Mouse (Mus musculus): ENCODE measurements at regions not wholly inside any gene's neighbourhood (a gene's known extent, or its start where the extent isn't known, plus 50 kb on each side); places are given as distances from the start of the nearest gene placed in this dataset.

DNA sequence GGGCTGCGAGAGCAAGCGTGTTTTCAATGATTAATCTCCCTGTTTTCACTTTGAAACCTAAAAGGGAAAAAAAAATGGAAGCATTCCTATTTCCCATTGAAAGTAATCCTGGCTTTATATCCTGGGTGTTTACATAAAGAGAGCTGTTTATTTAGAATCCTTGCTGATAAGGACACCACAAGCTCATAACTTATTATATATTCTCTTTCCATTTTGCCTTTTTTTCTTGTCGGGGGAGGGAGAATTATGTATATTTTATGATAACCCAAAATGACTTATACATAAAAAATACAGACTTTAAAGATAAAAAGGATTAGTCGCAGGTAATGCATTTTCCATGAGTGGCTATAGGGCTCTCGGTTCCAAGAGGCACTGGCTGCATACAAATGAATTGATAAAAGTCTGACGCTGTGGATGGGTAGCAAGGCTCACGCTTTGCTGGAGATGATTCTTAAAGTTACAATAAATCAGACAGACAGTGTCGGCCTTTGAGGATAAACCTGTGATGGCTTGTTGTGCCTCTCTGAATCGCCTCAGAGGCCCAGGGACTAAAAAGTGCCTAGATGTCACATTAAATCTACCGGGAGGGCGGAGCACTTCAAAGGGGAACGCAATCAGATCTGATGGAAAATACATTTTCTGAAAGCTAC, 155.7 kb downstream of the Psat1 start:
- Histone ChIP-seq H3K27ac (0 out of 2 replicates have a peak overlapping the region, but pooled peaks have one; percentile 53), H3K4me3 (no peak overlapping the region), H3K27me3 (no peaks in the 10 kb centered on the region), H3K36me3 (no peaks in the 10 kb centered on the region), H3K9ac (no peak overlapping the region), H3K4me2 (replicated peaks) (peak overlapping the region; percentile 42), H3K9me3 (replicated peaks) (no peaks in the 10 kb centered on the region), H3K4me1 (peaks cover 5% of the 10 kb centered on the region; the same call in 1 of the 2 replicates)
- peak; percentile 30; the same call in 1 of the 2 replicates for ATAC-seq (ENCODE audit: low FRiP score)
- WGBS = 47% methylated on average over 12 of the region's 12 CpGs

DNA sequence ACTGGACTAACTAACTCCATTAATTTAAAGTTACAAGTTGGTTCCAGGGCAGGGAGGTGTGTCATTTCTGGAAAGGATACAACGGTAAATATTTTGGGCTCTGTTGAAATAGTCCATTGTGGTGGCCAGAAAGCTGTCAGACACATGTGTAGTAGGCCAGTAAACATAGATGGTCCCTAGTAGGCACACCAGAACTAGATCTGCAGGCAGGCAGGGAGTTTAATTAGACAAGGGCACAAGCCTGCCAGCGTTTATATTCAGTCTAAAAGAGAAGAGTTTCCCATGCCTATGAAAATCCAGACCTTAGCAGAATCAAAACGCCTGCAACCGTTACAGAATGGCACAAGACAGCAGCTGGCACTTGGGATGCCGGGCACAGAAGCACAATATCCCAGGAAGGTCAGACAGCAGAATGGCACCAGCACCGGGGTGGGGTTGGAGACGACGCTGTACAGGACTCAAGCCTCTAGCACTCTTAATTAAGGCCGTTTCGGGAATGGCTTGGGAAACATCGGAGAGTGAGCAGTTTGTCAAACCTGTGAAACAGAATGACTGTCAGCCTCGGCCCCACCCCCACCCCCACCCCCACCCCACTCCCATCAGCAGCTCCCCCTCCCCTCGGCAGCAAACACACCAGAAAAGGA, 156.4 kb downstream of the Psat1 start:
- H3K4me3 ChIP-seq = no peak overlapping the region

DNA sequence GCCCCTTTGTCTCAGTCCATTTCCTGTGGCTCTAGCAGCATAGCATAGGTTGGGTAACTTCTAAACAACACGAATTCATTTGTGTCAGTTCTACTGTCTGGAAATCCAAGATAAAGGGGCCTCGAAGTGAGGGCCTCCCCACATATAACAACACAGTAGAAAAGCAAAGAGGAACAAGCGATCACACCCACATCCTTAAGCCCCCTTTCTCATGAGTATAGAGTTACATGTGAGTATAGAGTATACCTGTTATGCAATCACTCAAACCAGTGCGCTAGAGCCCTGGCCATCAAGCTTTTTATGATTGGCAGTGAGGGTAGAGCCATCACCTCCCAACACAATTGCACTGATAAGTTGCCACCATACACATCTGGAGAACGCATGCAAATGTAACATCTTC, 157.4 kb downstream of the Psat1 start:
- H3K4me3 ChIP-seq = no peak overlapping the region
- H3K36me3 ChIP-seq = no peaks in the 10 kb centered on the region
- WGBS = 79% methylated on average over 5 of the region's 5 CpGs
- H3K4me1 ChIP-seq = peaks cover 5% of the 10 kb centered on the region; the same call in 1 of the 2 replicates
- no peaks in the 10 kb centered on the region for H3K9me3 ChIP-seq (replicated peaks)
- ATAC-seq (ENCODE audit: low FRiP score) = no peak
- no peak overlapping the region for H3K4me2 ChIP-seq (replicated peaks)
- no peaks in the 10 kb centered on the region for H3K27me3 ChIP-seq
- no peak overlapping the region for H3K9ac ChIP-seq
- no peak overlapping the region for H3K27ac ChIP-seq

More for the DNA sequence above, 156.4 kb downstream of the Psat1 start:
- Histone ChIP-seq H3K9me3 (replicated peaks) (no peaks in the 10 kb centered on the region), H3K27ac (peak overlapping the region; percentile 53), H3K27me3 (no peaks in the 10 kb centered on the region), H3K36me3 (no peaks in the 10 kb centered on the region), H3K4me1 (peaks cover 5% of the 10 kb centered on the region; the same call in 1 of the 2 replicates), H3K9ac (no peak overlapping the region), H3K4me2 (replicated peaks) (peak overlapping the region; percentile 42)
- whole genome bisulfite sequencing = 36% methylated on average over 13 of the region's 13 CpGs
- ATAC-seq (ENCODE audit: low FRiP score) = peak; percentile 75

DNA sequence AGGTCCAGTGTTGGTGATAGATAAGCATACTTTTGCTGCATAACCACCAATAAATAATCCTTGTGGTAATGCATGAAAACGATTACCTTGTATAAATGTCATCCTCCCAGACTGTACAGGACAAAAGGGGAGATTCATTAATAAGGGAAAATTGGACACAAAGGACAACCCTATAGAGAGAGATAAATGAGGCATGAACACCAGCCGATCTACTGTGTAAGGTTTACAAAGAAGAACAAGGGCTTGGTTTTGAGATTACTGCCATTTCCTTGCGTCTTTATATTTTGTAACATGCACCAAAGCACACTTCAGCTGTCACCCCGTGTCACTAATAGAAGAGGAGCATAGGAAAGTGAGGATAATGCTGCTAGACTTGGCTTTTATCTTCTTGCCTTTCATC, 162.5 kb downstream of the Psat1 start:
- Histone ChIP-seq H3K4me3 (no peak overlapping the region), H3K27ac (no peak overlapping the region), H3K9ac (no peak overlapping the region), H3K9me3 (replicated peaks) (no peaks in the 10 kb centered on the region), H3K36me3 (no peaks in the 10 kb centered on the region), H3K4me1 (no peaks in the 10 kb centered on the region), H3K4me2 (replicated peaks) (no peak overlapping the region), H3K27me3 (no peaks in the 10 kb centered on the region)
- 46% methylated on average over 4 of the region's 4 CpGs for WGBS
- no peak for ATAC-seq (ENCODE audit: low FRiP score)

DNA sequence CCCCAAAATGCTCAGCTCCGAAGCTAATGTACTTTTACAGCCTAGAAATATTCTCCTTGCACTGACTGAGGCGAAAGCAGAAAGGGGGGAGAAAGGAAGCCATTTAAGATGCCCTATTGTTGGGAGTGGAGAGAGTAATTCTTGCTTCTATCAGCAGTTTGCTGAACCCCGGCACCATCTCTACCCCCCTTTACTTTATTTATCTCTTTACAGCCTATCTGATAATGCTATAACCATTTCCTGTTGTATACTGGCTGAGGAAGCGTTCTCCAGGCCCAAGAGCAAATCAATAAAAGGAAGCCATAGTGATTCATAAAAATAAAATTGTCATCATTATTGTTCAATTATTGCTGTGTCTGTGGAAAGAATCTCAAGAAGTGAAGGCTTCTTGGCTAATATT, 177.5 kb downstream of the Psat1 start:
- Histone ChIP-seq H3K4me3 (no peak overlapping the region), H3K27me3 (no peaks in the 10 kb centered on the region), H3K9ac (no peak overlapping the region), H3K36me3 (no peaks in the 10 kb centered on the region), H3K9me3 (replicated peaks) (no peaks in the 10 kb centered on the region), H3K27ac (no peak overlapping the region), H3K4me2 (replicated peaks) (no peak overlapping the region), H3K4me1 (0 out of 2 replicates have a peak, but pooled peaks cover 2% of the 10 kb centered on the region)
- 76% methylated on average over 4 of the region's 4 CpGs for WGBS
- no peak for ATAC-seq (ENCODE audit: low FRiP score)

DNA sequence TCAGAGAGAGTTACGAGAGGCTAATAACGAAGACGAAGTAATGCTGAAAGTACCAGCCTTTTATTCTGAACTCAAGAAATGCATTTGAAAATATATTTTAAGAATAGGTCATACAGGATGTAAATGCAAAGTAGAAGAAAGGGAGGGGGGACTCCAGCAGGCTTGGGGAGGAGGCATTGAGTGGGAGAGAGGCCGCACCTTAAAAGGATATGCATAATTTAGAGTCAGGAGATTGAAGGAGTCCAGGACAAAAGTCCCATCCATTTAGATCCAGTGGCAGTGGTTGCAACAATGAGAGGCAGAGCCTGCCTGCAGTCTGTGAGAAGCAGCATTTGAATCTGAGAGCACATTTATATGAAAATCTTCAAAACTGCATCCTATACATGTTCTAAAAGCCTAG, 186.1 kb downstream of the Psat1 start:
- WGBS = 81% methylated on average over 4 of the region's 4 CpGs
- H3K9me3 ChIP-seq (replicated peaks) = no peaks in the 10 kb centered on the region
- no peaks in the 10 kb centered on the region for H3K36me3 ChIP-seq
- no peak overlapping the region for H3K4me2 ChIP-seq (replicated peaks)
- no peaks in the 10 kb centered on the region for H3K27me3 ChIP-seq
- H3K9ac ChIP-seq = no peak overlapping the region
- no peaks in the 10 kb centered on the region for H3K4me1 ChIP-seq
- H3K4me3 ChIP-seq = no peak overlapping the region
- ATAC-seq (ENCODE audit: low FRiP score) = no peak
- no peak overlapping the region for H3K27ac ChIP-seq

DNA sequence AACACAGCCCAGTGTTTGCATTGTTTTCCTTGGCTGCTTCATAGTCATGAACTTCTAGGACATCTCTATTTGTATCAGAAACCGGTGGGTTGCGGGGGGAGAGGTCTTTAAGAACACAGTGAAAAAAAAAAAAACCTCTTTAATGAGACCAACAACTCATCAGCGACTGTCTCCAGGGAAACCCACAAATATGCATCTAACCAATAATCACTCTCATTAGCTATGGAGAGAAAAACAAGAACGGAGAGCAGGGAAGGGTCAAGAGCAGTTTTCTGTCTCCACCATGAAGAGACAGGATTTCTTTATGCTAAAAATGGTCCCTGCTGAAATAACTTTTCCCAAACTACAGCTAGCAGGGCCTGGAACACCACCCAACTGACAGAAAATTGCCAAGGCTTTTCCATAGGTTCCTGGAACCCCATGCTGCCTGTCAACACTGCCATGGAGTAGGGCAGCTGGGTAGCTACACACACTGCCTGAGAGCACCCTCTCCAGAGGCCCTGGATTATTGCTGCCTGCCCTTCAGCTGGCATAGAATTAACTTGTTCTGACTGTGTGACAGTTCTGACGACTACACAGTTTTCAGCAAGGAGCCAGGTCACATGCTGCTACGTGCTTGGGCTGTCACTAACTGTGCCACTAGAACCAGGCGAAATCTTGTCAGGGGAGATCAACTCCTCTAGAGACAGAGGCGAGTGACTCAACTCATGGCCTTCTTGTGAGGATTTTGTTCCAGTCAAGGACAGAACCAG, 201.9 kb downstream of the Psat1 start:
- Histone ChIP-seq H3K27me3 (no peaks in the 10 kb centered on the region), H3K4me1 (peaks cover 5% of the 10 kb centered on the region), H3K4me3 (no peak overlapping the region), H3K4me2 (replicated peaks) (no peak overlapping the region), H3K36me3 (no peaks in the 10 kb centered on the region), H3K9ac (no peak overlapping the region), H3K27ac (no peak overlapping the region), H3K9me3 (replicated peaks) (no peaks in the 10 kb centered on the region)
- 37% methylated on average over 8 of the region's 8 CpGs for WGBS
- ATAC-seq (ENCODE audit: low FRiP score) = peak; percentile 78

DNA sequence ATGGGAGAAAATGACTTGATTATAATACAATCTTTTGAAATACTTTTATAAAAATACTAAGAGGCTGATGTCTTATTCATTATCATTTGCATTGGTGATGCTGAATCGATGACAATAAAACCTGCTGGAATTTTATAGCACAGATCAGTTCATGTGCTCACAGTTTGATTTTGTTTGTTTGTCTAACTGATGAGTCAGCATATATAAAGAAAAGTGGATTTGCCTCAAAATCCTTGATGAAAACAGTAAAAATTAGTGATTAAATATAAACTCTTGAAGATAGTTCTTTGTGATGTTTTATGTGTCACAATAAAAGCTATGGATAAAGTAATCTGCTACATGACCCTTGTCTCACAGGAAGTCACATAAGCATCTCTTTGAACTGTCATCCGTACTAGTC, 210.9 kb downstream of the Psat1 start:
- H3K27ac ChIP-seq = no peak overlapping the region
- ATAC-seq (ENCODE audit: low FRiP score) = no peak

DNA sequence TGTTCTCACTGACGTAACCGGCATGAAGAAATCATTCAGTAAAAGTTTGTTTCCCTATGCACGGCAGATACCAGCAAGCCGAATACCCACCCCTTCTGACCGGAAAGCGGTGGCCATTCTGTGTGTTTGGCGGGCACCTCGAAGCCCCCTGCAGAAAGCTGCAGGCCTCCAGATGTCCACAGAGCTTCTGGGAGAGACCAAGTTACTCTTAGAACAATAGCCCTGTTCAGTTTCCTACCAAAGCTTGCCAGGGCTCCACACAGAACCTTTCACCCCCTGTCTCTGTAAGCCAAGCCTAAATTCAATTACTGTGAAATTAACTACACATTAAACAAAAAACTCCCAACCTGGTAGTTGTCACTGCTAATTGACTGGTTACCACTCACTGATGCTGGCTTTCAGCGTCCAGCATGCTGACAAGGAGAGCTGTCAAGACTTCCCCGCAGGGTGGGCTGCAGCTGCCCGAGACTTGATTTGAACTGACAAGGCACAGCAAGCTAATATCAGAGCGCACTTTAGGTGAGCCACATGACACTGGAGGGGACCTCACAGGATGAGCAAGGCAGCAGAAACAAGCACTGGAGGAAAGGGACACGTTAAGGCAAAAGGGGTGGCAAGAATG, 220.2 kb downstream of the Psat1 start:
- Histone ChIP-seq H3K9ac (no peak overlapping the region), H3K4me1 (peaks cover 7% of the 10 kb centered on the region), H3K4me3 (no peak overlapping the region), H3K27me3 (peaks cover 23% of the 10 kb centered on the region), H3K27ac (peak overlapping the region; percentile 17; the same call in 1 of the 2 replicates), H3K36me3 (no peaks in the 10 kb centered on the region), H3K4me2 (replicated peaks) (no peak overlapping the region), H3K9me3 (replicated peaks) (no peaks in the 10 kb centered on the region)
- peak; percentile 90 for ATAC-seq (ENCODE audit: low FRiP score)
- WGBS = 31% methylated on average over 13 of the region's 13 CpGs

More for the DNA sequence above, 210.9 kb downstream of the Psat1 start:
- Histone ChIP-seq H3K9ac (no peak overlapping the region), H3K4me2 (replicated peaks) (no peak overlapping the region), H3K4me3 (no peak overlapping the region), H3K9me3 (replicated peaks) (no peaks in the 10 kb centered on the region), H3K4me1 (no peaks in the 10 kb centered on the region), H3K36me3 (no peaks in the 10 kb centered on the region), H3K27me3 (peaks cover 7% of the 10 kb centered on the region; the same call in 1 of the 2 replicates)
- 87% methylated on average over 2 of the region's 2 CpGs for WGBS

DNA sequence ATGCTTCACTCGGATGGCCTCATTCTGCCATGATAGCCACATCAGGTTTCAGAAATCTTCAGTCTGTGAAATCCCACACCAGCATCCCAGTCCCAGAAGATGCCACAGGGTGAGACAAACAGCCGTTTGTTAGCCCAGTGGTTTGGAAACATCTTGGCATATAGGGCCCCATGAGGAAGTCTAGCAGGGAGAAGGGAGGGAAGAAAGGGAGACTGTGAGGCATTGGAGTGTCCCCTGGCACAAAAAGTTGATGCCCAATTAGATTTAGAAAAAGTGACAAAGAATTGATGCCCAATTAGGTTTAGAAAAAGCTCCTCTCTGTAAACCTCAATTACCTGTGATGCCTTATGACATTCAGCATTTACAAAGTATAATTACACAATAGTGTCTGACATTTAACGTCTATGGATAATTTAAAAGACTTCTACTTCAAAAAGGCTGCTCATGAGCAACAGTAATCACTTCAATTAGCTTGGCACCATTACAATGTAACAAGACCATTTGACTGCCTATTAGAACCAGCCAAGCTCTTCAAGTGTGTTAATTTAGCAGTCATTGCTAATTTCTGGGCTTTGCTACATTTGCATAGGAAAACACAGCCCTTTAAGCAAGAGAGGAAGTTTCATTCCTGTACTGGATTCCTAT, 254.6 kb downstream of the Psat1 start:
- no peaks in the 10 kb centered on the region for H3K9me3 ChIP-seq (replicated peaks)
- no peak overlapping the region for H3K27ac ChIP-seq
- H3K4me3 ChIP-seq = no peak overlapping the region
- H3K27me3 ChIP-seq = no peaks in the 10 kb centered on the region
- H3K9ac ChIP-seq = no peak overlapping the region
- ATAC-seq (ENCODE audit: low FRiP score) = no peak
- WGBS = 73% methylated on average over 3 of the region's 3 CpGs
- no peak overlapping the region for H3K4me2 ChIP-seq (replicated peaks)
- no peaks in the 10 kb centered on the region for H3K4me1 ChIP-seq
- no peaks in the 10 kb centered on the region for H3K36me3 ChIP-seq

DNA sequence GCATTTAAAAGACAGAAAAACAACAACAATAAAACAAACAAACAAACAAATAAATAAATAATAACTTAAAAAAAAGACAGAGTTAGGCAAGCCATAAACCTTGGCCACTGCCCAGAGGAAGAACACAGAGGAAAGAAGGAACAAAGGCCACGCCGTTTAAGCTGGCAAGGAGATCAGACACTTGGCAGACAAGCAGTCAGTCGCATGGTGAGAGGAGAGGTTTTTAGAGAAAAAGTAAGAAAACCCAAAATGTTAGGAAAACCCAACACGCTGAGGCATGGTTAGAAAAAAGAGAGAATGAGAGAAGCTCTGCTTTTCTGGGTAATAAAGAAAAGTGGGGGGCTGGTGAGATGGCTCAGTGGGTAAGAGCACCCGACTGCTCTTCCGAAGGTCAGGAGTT, 277.1 kb downstream of the Psat1 start:
- H3K27ac ChIP-seq = no peak overlapping the region
- H3K36me3 ChIP-seq = no peaks in the 10 kb centered on the region
- peaks cover 17% of the 10 kb centered on the region for H3K4me1 ChIP-seq
- WGBS = 85% methylated on average over 6 of the region's 6 CpGs
- no peak overlapping the region for H3K4me3 ChIP-seq
- H3K27me3 ChIP-seq = no peaks in the 10 kb centered on the region; the same call in 1 of the 2 replicates
- H3K9ac ChIP-seq = no peak overlapping the region
- H3K4me2 ChIP-seq (replicated peaks) = no peak overlapping the region
- no peaks in the 10 kb centered on the region for H3K9me3 ChIP-seq (replicated peaks)
- ATAC-seq (ENCODE audit: low FRiP score) = no peak

DNA sequence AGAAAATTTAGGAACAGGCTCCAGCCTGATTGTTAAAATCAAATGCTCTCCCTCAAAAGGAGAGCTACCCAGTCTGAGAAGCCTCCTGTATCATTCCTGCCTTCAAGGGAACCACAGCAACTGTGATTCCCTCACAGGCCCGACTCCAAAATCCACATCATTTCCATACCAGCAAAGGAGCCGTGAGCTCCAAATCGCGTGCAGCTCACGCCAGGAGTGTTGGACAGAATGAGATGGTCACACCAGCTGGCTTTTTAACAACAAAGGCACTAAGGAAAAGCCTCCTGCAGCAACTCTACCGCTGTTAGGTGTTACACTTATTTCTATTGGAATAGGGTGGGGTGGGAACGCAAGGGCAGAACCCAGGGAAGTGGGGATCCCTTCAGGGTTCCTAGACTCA, 277.6 kb downstream of the Psat1 start:
- no peak overlapping the region for H3K4me2 ChIP-seq (replicated peaks)
- peaks cover 17% of the 10 kb centered on the region for H3K4me1 ChIP-seq
- H3K27me3 ChIP-seq = no peaks in the 10 kb centered on the region; the same call in 1 of the 2 replicates
- ATAC-seq (ENCODE audit: low FRiP score) = no peak
- no peak overlapping the region for H3K9ac ChIP-seq
- H3K9me3 ChIP-seq (replicated peaks) = no peaks in the 10 kb centered on the region
- H3K36me3 ChIP-seq = no peaks in the 10 kb centered on the region
- H3K27ac ChIP-seq = no peak overlapping the region
- WGBS = 71% methylated on average over 7 of the region's 7 CpGs
- no peak overlapping the region for H3K4me3 ChIP-seq

Measured in hindbrain, embryonic 12.5 days (tissue).